Mouse (Mus musculus): ENCODE measurements around the gene Ehbp1l1. TPM values are rescaled to one million over a fixed set of nuclear protein-coding genes. Genes with fewer than 3 reads are reported as not detected.

The Ehbp1l1 gene
- 51.3 TPM for polyA plus RNA-seq (2017; shearing (Covaris generic))

DNA sequence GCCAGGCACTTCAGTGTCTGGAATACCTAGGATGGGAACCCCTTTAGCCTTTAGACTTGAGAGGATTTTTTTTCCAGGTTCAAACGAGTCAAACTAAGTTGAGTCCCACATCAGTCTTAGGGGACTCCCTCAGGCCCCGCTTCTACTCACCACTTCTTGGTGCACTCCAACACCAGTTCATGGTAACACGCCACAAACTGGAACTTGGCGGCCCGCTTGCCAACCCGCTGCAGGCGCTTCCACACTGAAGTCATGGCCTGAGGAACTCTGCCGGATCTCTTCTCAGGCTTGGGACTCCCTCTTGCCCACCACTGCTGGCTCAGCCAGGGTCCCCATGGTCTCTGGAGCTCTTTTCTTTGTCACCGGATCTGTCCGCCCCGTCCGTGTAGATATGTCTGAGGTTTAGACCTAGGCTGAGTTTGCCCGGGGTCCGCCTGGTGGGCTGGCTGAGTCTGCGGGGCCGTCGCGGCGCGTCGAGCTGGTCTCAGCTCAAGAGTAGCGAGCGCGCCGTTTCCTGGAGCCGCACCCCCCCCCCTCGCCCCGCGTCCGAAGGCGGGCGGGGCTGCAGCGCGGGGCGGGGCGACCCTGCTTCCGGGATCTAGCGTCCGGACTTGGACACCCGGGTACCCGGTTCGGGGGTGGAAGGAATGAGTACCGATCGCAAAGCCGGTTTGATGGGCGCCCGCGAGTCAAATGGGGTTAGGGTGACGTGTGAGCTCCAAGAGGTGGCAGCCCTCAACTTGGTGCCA lies at the start of gene Ehbp1l1:
Gene Ehbp1l1 (minus strand): TSS at position 551 of the 749 bp plus-strand sequence.

DNA sequence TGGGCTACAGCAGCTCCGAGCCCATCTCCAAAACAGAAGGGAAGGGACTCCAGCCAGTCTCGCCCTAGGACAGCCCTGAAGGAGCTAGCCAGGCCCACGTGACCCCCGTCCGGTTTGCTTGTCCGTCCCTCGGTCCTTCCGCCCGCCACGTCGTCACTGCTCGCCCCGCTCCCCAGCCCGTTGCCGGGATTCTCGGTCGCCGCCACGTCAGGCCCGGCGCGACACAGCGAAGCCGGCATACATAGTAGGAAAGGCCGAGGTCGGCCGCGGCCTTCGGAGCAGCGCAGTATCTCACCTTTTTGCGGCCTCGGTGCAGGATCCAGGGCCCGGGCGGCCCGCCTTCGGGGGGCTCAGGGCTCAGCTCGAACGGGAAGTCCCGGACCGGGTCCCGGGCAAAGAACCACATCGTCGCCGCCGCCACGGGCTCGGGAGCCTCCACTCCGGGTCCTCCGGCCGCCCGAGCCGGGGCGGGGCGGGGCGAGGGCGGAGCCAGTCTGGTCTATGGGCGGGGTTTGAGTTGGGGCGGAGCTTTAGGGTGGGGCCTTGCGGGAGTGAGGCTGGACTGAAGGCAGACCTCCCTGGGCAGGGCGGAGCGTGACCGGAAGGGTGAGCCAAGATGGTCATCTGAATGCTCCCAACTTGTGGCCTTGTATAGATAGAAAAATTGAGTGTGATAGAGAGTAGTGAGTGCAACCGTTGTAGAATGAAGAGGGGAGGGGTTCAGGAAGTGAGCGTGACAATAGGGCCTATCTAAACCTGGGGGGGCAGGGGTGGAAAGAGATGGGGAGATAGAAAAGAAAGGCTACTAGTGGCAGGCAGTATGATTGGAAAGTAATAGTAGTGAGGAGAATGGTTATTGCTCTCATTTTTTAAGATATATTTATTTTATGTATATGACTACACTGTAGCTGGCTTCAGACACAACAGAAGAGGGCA lies 45.1 kb upstream of the Ehbp1l1 start, which contains the start of gene Scyl1:
Gene Scyl1 (minus strand): TSS at position 495 of the 936 bp plus-strand sequence.

DNA sequence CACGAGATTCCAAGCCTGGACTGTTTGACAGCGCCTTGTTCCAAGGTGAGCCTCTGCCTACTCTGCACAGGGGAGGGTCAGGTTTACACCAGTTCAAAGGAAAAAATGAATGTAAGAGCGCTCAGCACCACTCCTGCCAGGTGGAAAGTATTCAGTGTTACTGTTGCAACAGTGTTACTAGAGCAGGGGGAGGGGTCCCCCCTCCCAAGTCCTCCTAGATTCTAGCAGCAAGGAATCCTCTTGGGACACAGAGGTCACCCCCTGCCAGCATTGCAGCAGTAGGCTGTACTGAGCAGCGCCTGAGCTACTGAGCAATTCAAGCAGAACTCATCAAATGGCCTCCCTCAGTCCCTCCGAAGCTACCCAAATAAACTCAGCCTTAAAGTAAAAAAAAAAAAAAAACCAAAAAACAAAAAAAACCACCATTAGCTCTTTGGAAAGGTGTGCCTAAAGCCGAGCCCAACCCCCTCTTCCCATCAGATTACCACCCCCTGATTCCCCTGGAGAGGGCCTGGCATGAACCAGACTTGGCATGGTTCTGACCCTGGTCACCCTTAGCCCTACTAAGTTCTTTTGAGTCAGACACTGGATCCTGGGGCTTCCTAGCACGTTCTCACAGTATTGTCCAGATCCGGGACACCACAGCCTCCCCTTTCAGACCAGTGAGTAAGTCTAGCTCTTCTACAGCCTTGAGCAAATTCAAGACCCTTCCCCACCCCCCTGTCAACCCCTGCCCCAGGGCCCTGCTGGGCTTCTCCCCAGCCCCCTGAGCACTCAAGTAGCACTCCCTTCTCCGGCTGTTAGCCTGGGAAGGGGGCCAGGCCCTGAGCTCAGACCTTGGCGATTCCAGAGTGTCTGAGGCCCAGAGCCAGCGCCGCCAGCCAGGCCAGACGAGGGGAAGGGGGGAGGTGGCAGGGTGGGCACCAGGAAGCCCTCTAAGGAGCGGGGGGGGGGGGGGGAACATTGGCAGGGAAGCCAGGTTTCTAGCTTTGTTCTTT lies 14.5 kb upstream of the Ehbp1l1 start, which contains the start of gene Ltbp3:
Gene Ltbp3 (plus strand): TSS at position 585 of the 998 bp plus-strand sequence.

DNA sequence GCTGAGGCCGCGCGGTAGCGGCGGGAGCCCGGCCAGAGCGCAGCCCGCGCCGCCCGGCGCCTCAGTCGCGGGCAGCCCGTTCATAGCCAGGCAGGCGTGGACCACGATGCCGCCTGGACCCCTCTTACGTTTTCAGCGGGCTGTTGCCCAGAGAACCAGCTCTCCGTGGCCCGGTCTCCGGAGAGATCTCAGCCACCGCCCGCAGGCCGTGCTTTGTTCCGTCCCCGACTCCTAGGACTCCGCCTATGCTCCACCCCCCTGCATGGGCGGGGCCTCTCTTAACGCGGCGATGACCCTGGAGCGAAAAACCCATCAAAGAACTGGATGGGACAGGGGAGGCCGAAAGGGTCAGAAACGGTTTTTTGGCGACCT lies 3.3 kb upstream of the Ehbp1l1 start, which contains the start of gene Fam89b:
Gene Fam89b (minus strand): TSS at position 210 of the 372 bp plus-strand sequence.

DNA sequence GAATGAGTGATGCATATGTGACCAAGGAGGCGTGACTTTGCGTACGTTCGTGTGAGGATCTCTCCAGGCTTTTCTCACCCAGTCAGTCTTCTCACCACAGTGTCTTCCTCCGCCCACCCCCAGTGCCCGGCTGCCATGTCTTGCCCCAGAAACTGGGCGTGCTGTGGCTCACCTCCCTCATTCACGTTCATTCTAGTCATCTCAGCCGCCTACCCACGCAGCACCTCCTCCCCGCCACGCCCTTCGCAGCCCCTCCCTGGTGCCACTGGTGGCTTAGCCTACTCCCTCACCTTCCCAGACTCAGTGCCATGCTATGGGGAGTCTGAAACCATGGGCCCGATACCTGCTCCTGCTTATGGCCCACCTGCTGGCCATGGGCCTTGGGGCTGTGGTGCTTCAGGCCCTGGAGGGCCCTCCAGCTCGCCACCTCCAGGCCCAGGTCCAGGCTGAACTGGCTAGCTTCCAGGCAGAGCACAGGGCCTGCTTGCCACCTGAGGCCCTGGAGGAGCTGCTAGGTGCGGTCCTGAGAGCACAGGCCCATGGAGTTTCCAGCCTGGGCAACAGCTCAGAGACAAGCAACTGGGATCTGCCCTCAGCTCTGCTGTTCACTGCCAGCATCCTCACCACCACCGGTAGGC lies 21.8 kb downstream of the Ehbp1l1 start, which contains the start of gene Kcnk7:
Gene Kcnk7 (plus strand): TSS at position 205 of the 638 bp plus-strand sequence.

DNA sequence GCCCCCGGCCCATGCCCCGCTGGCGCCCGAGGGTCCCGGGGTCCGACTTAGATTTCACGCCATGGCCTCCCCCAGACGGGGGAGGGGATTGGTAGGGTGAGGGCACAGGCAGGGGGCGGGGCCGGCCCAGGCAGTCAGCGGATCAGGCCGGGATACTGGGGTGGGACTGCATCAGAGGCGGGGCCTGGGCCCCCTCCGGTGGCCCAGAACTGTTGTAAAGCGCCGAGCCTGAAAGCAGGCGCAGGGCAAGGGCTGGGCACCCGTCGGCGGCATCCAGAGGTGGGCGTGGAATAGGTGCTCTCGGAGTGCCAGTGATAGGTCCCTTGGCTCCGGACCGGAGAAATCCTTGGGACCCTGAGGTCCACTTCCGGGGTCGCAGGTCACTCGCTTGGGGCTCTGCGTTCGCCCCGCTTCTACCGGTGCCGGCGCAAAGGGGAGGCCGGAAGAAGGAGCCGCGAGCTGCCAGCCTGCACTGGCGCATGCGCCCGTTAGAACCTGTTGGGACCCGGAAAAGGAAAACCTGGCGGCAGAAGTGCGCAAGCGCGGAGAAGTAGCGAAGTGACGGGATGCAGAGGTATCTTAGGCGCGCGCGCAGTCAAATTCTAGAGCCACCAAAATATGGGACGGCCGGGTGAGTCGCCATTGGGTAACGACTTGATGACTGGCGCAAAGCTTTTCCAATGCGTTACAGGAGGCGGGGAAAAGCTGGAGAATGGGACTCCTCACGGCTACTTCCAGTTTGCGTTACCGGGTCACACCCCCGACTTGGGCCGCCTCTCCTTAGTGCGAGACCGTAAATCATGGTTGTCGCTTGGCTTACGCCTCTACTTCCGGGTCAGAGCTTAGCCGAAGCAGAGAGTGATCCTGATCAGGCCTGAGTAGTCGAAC lies 37.7 kb downstream of the Ehbp1l1 start, which contains the start of the genes Map3k11 and Pcnx3:
Gene Map3k11 (plus strand): TSS at position 543 of the 888 bp plus-strand sequence.
Gene Pcnx3 (minus strand): TSS at position 709 of the 888 bp plus-strand sequence.

DNA sequence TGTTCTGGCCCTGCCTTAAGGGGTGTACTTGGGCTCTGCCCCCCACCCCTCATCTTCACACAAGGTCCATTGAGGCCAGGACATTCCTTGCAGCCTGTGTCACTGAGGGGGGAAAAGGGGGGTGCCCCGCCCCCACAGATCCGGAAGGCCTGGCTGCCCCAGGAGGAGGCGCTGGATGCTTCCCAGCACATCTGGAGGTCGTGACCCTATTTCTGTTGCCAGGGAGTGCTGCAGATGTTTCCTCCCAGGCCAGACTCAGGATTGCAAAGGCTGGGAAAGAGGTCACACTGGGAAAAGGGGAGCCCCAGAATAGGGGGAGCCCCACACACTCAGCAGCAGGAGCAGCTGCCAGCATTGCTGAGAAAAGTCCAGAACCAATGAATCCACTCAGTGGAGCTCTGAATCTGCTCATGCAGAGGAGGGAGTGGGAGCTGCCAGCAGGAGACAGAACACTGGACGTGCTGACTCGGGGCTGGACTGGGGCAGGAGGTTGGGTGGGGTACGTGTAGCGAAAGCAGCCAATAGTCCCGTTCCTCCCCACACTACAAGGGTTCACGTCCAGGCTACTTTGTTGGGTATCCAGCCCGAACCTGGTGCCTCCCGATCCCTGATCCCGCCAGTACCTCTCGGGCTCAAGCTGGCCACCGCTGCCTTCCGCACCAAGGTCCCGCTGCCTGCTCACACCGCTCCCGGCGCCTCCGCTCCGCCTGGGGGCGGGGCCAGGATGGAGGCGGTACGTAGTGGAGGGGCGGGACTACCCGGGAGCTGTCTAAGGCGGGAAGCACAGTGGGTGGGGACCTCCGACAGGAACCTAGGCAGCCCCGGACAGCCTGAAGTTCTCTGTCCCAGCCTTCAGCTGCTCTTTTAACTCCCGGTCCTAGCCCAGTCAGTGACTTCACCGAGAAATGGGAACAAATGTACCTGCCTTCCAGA lies 62.9 kb downstream of the Ehbp1l1 start, which contains the start of gene Sipa1:
Gene Sipa1 (minus strand): TSS at position 727 of the 933 bp plus-strand sequence.

Other genes with a start within 250 kb of the Ehbp1l1 start
- gene Mus81, start 237.9 kb downstream of the Ehbp1l1 start, polyA plus RNA-seq (2017; shearing (Covaris generic)): 81.5 TPM
- 3,756 TPM for gene Cfl1, start 235.9 kb downstream of the Ehbp1l1 start, polyA plus RNA-seq (2017; shearing (Covaris generic))
- gene 1700020D05Rik, start 222.5 kb downstream of the Ehbp1l1 start, polyA plus RNA-seq (2017; shearing (Covaris generic)): not detected
- 17.4 TPM for gene Snx32, start 215.8 kb downstream of the Ehbp1l1 start, polyA plus RNA-seq (2017; shearing (Covaris generic))
- gene Ovol1, start 165.7 kb downstream of the Ehbp1l1 start, polyA plus RNA-seq (2017; shearing (Covaris generic)): not detected
- 18.3 TPM for gene Ap5b1, start 158.3 kb downstream of the Ehbp1l1 start, polyA plus RNA-seq (2017; shearing (Covaris generic))
- 127 TPM for gene Rnaseh2c, start 124.4 kb downstream of the Ehbp1l1 start, polyA plus RNA-seq (2017; shearing (Covaris generic))
- gene Kat5, start 116.1 kb downstream of the Ehbp1l1 start, polyA plus RNA-seq (2017; shearing (Covaris generic)): 56.1 TPM
- 180 TPM for gene Rela, start 88.8 kb downstream of the Ehbp1l1 start, polyA plus RNA-seq (2017; shearing (Covaris generic))
- 265 TPM for gene Sipa1, start 62.6 kb downstream of the Ehbp1l1 start, polyA plus RNA-seq (2017; shearing (Covaris generic))
- 69.2 TPM for gene Map3k11, start 37.6 kb downstream of the Ehbp1l1 start, polyA plus RNA-seq (2017; shearing (Covaris generic))
- 55.9 TPM for gene Pcnx3, start 37.4 kb downstream of the Ehbp1l1 start, polyA plus RNA-seq (2017; shearing (Covaris generic))
- gene Kcnk7, start 21.9 kb downstream of the Ehbp1l1 start, polyA plus RNA-seq (2017; shearing (Covaris generic)): 1.5 TPM
- gene Fam89b, start 3.3 kb upstream of the Ehbp1l1 start, polyA plus RNA-seq (2017; shearing (Covaris generic)): 107 TPM
- gene Ltbp3, start 14.6 kb upstream of the Ehbp1l1 start, polyA plus RNA-seq (2017; shearing (Covaris generic)): 0.48 TPM
- 66.3 TPM for gene Scyl1, start 45.1 kb upstream of the Ehbp1l1 start, polyA plus RNA-seq (2017; shearing (Covaris generic))
- gene Frmd8, start 149.0 kb upstream of the Ehbp1l1 start, polyA plus RNA-seq (2017; shearing (Covaris generic)): 290 TPM
- 41.9 TPM for gene Slc25a45, start 151.5 kb upstream of the Ehbp1l1 start, polyA plus RNA-seq (2017; shearing (Covaris generic))
- 0.36 TPM for gene Tigd3, start 167.8 kb upstream of the Ehbp1l1 start, polyA plus RNA-seq (2017; shearing (Covaris generic))
- gene Dpf2, start 186.7 kb upstream of the Ehbp1l1 start, polyA plus RNA-seq (2017; shearing (Covaris generic)): 176 TPM
- 0.16 TPM for gene Cdc42ep2, start 198.5 kb upstream of the Ehbp1l1 start, polyA plus RNA-seq (2017; shearing (Covaris generic))
- gene Pola2, start 237.9 kb upstream of the Ehbp1l1 start, polyA plus RNA-seq (2017; shearing (Covaris generic)): 46.0 TPM

Measured in CD4-positive, CD25-positive, alpha-beta regulatory T cell (primary cell).